Mouse (Mus musculus): ENCODE results near the gene Cnksr3. TPM values are rescaled to one million over a fixed set of nuclear protein-coding genes. Genes with fewer than 3 reads are reported as not detected.

Gene Cnksr3
- polyA plus RNA-seq, 1 experiment = 7.6 TPM

GRCm38 (mm10) chr10:7158285-7159060 lies 53.6 kb downstream of the Cnksr3 start:
- DNase-seq (ENCODE audit: low read depth, low spot score) = peak; percentile 54
- 4% methylated on average over 15 of the region's 15 CpGs for WGBS

- no peak for DNase-seq (ENCODE audit: low read depth, low spot score)
- WGBS = 96% methylated on average over 5 of the region's 5 CpGs
Measured at GRCm38 (mm10) chr10:7154877-7155276, 57.2 kb downstream of the Cnksr3 start.

GRCm38 (mm10) chr10:7152926-7153325 lies 59.1 kb downstream of the Cnksr3 start:
- WGBS = 90% methylated on average over 4 of the region's 4 CpGs
- no peak for DNase-seq (ENCODE audit: low read depth, low spot score)

DNA sequence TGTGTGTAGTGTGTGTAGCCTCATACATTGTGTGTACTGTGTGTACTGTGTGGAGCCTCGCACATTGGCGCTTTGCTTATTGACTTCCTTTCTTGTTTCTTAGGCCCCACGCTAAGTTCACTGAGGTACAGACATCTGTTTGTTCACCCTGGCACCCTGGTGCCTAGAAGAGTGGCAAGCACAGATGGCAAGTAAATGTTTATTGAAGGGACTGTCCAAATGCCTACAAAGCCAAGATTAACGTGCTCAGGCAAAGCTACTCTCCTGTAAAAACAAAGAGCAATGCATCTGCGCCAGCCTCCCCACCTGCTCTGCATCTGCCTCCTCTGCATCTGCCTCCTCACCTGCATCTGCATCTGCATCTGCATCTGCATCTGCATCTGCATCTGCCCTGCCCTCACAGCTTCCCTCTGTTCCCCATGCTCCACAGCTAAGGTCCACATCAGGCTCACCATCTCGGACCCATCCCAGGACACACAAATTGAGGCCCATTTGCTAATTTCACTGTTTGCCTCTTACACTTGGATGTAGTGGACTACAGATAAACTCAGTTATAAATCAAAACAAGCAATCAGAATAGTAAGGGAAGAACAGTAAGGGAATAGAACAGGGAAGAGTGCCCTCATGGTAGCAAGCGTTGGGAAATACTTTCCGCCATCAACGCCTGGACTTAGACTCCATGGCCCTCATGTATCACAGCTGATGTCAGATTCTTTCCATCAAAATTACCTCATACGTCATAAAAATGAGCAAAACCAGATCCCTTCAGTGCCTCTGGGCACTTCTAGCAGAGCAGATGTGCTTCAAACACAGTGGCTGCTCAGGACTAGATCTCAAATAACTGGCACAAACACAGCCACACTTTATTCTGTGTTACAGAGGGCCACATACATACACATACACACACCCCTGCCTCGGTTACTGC lies 62.1 kb downstream of the Cnksr3 start:
- DNase-seq (ENCODE audit: low read depth, low spot score) = no peak
- WGBS = 73% methylated on average over 11 of the region's 11 CpGs

DNA sequence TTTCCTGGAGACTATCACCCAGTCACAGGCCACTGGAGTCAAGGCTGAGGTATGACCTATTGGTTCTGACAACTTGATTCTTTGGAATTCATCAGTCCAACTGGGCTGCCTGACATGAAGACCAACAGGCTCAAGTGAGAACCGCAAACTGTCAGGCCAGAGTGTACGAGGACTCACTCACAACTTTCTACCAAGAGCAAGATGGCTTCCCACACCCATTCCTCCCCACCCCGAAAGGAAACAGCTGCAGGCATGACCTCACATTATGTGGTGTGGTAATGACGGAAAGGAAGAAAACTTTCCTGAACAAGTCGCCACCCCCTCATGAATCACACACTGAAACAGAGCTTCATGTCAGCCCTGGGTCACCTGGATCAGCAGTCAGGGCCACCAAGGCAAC lies 66.4 kb downstream of the Cnksr3 start:
- WGBS = 67% methylated on average over 5 of the region's 5 CpGs
- no peak for DNase-seq (ENCODE audit: low read depth, low spot score)

DNA sequence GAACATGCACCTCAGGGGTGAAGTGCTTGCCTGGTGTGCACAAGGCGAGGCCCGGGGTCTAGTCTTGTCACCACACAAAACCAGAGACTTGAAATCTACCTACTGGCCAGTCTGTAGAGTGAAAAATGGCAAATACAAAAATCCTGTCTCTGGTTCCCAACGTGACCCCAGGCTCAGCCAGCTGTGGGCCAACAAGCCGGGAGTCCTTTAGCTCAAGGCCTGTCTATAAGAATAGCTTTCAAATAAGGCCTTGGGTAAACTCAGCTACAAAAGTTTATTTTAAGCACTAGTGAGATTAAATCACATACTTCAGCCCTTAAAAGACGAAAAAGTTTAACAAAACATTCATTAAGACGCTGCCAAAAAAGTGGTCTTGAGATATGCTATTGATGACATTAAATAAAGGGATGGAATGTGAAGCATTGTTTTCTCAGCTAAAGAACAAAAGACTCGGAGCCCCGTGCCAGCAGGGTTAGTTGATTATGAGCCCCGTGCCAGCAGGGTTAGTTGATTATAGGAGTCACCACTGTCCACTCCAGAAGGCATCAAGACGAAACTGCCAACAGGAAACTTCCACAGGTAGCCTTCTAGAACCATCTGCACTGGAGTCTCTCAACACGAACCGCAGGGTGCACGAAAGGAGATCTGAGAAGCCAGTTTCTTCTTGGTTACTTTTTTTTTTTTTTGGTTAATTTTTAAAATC lies 67.8 kb downstream of the Cnksr3 start:
- WGBS = 71% methylated on average over 13 of the region's 13 CpGs
- DNase-seq (ENCODE audit: low read depth, low spot score) = no peak

- 45% methylated on average over 8 of the region's 8 CpGs for WGBS
- no peak for DNase-seq (ENCODE audit: low read depth, low spot score)
Measured at GRCm38 (mm10) chr10:7142287-7142686, 69.8 kb downstream of the Cnksr3 start.

DNA sequence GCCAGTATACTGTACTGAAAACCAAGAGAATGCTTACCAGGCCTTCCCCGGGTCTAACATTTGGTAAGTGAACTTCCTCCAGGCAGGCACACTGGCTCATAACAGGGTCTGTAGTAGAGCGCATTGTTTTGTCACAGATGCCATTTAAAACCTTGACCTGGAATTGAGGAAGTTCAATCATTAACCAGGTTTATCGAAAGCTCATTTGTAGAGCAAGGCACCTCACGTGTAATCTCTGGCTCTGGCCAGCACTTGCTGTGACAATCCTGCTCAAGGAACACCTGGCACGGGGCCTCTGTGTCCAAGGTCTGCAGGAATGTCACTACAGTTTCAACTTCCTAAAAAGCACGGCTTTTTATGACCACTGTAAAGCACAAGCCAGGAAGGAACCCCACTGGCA lies 71.8 kb downstream of the Cnksr3 start:
- DNase-seq (ENCODE audit: low read depth, low spot score) = peak; percentile 95

GRCm38 (mm10) chr10:7138049-7138448 lies 74.0 kb downstream of the Cnksr3 start:
- 46% methylated on average over 12 of the region's 12 CpGs for WGBS

More for the DNA sequence above, 71.8 kb downstream of the Cnksr3 start:
- WGBS = 25% methylated on average over 6 of the region's 6 CpGs

GRCm38 (mm10) chr10:7135751-7136150 lies 76.3 kb downstream of the Cnksr3 start:
- 70% methylated on average over 2 of the region's 2 CpGs for WGBS
- DNase-seq (ENCODE audit: low read depth, low spot score) = no peak

More at GRCm38 (mm10) chr10:7138049-7138448, 74.0 kb downstream of the Cnksr3 start:
- no peak for DNase-seq (ENCODE audit: low read depth, low spot score)

DNA sequence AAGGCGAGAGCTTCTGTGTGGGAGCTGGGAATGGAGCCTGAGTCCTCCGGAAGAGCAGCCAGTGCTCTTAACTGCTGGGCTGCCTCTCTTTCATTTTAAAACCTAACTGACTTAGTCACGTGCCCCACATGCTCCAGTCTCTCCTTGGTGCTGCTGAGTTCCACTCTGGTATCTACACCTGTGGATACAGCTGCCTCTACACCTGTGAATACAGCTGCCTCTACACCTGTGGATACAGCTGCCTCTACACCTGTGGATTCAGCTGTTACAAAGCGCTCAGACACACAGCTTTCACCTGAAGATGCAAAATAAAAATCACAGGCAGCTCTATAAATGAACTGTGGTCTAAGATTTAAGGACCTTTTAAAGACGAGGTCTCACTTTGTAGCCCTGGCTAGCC lies 79.0 kb downstream of the Cnksr3 start:
- 77% methylated on average over 5 of the region's 5 CpGs for WGBS

DNA sequence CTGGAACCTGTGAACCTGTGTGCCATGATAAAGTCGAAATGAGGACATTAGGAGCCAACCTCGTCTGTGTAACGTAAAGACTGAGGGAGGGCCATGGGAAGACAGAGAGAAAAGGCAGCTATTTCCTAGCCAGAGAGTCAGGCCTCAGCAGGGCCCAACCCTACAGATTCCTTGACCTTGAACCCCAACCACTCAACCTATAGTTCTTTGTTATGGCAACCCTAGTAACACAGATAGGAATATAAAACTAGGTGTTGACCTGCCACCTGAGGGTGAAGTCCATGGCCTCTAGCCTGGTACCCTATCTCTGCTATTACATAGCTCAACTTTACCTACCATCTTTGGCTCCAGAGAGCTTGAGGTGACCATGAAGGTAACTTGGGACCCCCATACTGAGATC lies 80.6 kb downstream of the Cnksr3 start:
- WGBS = 75% methylated on average over 3 of the region's 3 CpGs
- no peak for DNase-seq (ENCODE audit: low read depth, low spot score)

More for the DNA sequence above, 79.0 kb downstream of the Cnksr3 start:
- no peak for DNase-seq (ENCODE audit: low read depth, low spot score)

DNA sequence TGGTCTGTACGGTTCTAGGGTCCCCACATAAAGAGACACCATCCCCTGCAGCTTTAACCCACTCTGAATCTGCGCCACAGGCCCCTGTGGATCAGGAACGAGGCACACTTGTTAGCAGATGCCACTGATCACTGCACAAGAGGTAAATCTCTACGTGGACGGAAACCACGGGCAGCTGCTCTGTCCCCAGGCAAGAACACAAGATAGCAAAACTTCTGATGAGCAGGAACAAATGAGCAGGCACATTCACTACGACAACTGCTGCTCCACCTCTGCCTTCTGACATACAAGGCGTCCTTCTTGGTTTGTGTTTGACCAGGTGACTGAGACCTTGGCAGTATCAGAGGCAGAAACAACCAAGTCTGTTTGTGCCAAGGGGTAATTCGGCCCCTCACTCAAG lies 84.2 kb downstream of the Cnksr3 start:
- 88% methylated on average over 9 of the region's 9 CpGs for WGBS
- DNase-seq (ENCODE audit: low read depth, low spot score) = no peak

GRCm38 (mm10) chr10:7126882-7127281 lies 85.2 kb downstream of the Cnksr3 start:
- WGBS = 71% methylated on average over 12 of the region's 12 CpGs
- no peak for DNase-seq (ENCODE audit: low read depth, low spot score)

DNA sequence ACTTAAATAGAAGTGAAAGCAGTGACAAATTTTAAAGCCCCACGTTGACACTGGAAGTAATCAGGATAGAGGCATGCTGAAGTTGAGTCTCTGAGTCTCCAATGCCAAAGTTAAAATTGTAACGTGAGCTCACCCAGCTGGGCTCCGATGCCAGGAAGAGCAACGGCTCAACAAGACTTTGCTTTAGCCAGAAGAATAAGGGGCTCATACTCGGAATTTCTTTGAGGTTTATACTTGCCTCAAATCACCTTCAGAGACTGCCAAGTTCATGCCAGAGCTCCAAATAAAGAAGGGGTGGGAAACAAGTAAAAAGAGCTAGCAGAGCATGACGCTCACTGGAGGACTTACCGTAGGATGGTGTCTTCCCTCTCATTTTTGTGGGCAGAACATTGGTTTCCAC lies 85.8 kb downstream of the Cnksr3 start:
- 74% methylated on average over 7 of the region's 7 CpGs for WGBS
- DNase-seq (ENCODE audit: low read depth, low spot score) = no peak

DNA sequence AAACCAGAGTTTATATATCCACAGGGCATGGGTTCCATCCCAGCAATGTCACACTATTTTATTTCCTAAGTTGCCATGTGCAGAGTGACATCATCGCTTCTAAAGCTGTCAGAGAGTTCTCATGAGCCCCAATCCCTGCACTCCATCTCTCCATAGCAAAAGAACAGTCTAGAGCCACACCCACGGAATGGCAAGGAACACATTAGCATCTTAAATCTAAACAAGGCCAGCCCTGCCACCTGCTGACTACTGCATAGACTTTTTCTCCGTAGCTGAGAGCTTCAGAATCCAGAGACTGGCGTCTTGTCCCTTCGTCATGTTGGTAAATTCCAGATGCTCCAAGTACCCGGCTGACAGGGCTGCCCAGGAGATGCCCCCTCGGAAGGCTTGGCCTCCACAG lies 87.0 kb downstream of the Cnksr3 start:
- DNase-seq (ENCODE audit: low read depth, low spot score) = no peak

GRCm38 (mm10) chr10:7122294-7122693 lies 89.7 kb downstream of the Cnksr3 start:
- DNase-seq (ENCODE audit: low read depth, low spot score) = no peak
- WGBS = 84% methylated on average over 4 of the region's 4 CpGs

More for the DNA sequence above, 87.0 kb downstream of the Cnksr3 start:
- 72% methylated on average over 7 of the region's 7 CpGs for WGBS

GRCm38 (mm10) chr10:7120206-7120605 lies 91.8 kb downstream of the Cnksr3 start:
- no peak for DNase-seq (ENCODE audit: low read depth, low spot score)
- 83% methylated on average over 13 of the region's 13 CpGs for WGBS

DNA sequence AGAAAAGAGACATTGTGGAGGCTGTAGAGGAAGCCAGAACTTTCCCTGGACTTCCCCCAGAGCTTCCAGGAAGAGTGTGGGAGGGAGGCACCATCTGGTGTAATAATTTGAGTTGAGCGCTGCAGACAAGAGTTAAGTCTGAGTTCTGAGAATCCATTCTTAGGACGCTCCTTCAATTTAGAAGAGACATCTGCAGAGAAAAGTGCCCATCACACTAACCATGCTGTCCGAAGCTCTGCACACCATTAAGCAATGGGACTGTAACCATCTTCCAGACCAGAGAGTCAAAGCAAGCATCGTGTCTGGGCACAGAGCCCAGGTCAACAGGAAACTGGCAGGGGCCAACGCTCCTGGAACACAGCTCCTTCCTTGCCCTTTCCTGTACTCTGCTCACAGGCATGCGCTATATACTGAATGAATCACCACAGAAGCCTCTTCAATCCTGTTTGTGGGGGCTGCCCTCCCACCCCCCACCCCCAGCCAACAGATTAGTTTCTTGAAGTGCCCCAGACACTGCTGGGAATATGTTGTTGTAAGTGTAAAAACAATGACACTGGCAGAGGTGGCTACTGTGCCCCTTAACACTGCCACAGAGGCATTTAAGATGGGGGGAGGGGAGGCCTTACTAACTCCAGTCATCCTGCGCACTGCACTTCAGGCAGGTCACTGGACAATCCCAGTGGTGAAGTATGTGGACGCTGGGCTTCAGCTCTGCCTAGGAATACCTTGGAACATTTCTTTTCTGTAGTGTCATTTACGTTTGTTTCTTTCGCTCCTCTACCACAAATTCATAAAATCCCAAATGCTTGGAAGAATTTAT lies 93.6 kb downstream of the Cnksr3 start:
- 38% methylated on average over 10 of the region's 10 CpGs for WGBS
- DNase-seq (ENCODE audit: low read depth, low spot score) = peak; percentile 52
